Mouse (Mus musculus) embryonic facial prominence, embryonic 11.5 days (tissue): ENCODE measurements at regions not wholly inside any gene's neighbourhood (a gene's known extent, or its start where the extent isn't known, plus 50 kb on each side); places are given as distances from the start of the nearest gene placed in this dataset.

Source experiments
- ATAC-seq: fragments of 200-750 bp; cut with Nextera tagmentation; replicated peaks from 2 replicates; pipeline ENCODE4 v1.8.0; 2017; ENCODE audit warnings: low read depth; ENCODE audit not compliant: insufficient number of reproducible peaks, low FRiP score, low TSS enrichment
- DNase-seq: peaks from one replicate; pipeline ENCODE4 v3.0.0-alpha.2; 2015; ENCODE audit warnings: low spot score
- H3K27ac ChIP-seq: fragments of 300-500 bp; sonication (generic); replicated peaks from 2 replicates; pipeline ENCODE4 v1.5.1; 2014; ENCODE audit warnings: mild to moderate bottlenecking, low read depth, low read length, control low read depth
- H3K27me3 ChIP-seq: fragments of 300-500 bp; sonication (generic); 2 replicates; pipeline ENCODE4 v1.6.1; 2014; ENCODE audit warnings: mild to moderate bottlenecking, low read length, moderate library complexity, mixed read lengths; ENCODE audit not compliant: control insufficient read depth, insufficient read depth
- H3K36me3 ChIP-seq: fragments of 300-500 bp; sonication (generic); replicated peaks from 2 replicates; pipeline ENCODE4 v1.6.1; 2014; ENCODE audit warnings: low read depth, mild to moderate bottlenecking, low read length, moderate library complexity, mixed read lengths; ENCODE audit not compliant: control insufficient read depth, insufficient read depth
- H3K4me1 ChIP-seq: fragments of 300-500 bp; sonication (generic); 2 replicates; pipeline ENCODE4 v1.6.1; 2014; ENCODE audit warnings: low read length, mixed read lengths; ENCODE audit not compliant: control insufficient read depth, insufficient read depth
- H3K4me2 ChIP-seq: fragments of 300-500 bp; sonication (generic); 2 replicates; pipeline ENCODE4 v1.6.1; 2014; ENCODE audit warnings: low read depth, mild to moderate bottlenecking, control low read depth, low read length, moderate library complexity
- H3K4me3 ChIP-seq: fragments of 300-500 bp; sonication (generic); 2 replicates; pipeline ENCODE4 v1.5.1; 2014; ENCODE audit warnings: low read depth, low read length, control low read depth
- H3K9ac ChIP-seq: fragments of 300-500 bp; sonication (generic); replicated peaks from 2 replicates; pipeline ENCODE4 v1.6.1; 2014; ENCODE audit warnings: mild to moderate bottlenecking, control low read depth, low read length
- H3K9me3 ChIP-seq: fragments of 300-500 bp; sonication (generic); replicated peaks from 2 replicates; pipeline ENCODE4 v1.6.1; 2016; ENCODE audit warnings: mild to moderate bottlenecking, low read length, inconsistent platforms, mixed read lengths; ENCODE audit not compliant: control insufficient read depth
- WGBS: fragments of 180-500 bp; shearing (Covaris S2); extraction: QIAGEN DNeasy Blood & Tissue Kit; methylation state at CpG from one replicate; pipeline ENCODE4 v1.1.7; 2014; 5-methylcytosine and 5-hydroxymethylcytosine counted together

GRCm38 (mm10) chr3:35027898-35028297 lies 377.7 kb downstream of the Sox2 start:
- WGBS, result 2% methylated on average over 5 of the region's 5 CpGs
- Histone ChIP-seq H3K27me3 (no peaks in the 10 kb centered on the region), H3K4me1 (no peaks in the 10 kb centered on the region; the same call in 1 of the 2 replicates), H3K36me3 (no peaks in the 10 kb centered on the region), H3K4me2 (no peak overlapping the region), H3K4me3 (no peak overlapping the region), H3K9me3 (no peaks in the 10 kb centered on the region), H3K27ac (no peak overlapping the region), H3K9ac (no peak overlapping the region)
- peak; percentile 52; the same call in 1 of the 2 replicates for ATAC-seq
- peak; percentile 65 for DNase-seq

GRCm38 (mm10) chr3:35029924-35030323 lies 379.7 kb downstream of the Sox2 start:
- Histone ChIP-seq H3K4me3 (no peak overlapping the region), H3K36me3 (no peaks in the 10 kb centered on the region), H3K9me3 (no peaks in the 10 kb centered on the region), H3K4me1 (no peaks in the 10 kb centered on the region; the same call in 1 of the 2 replicates), H3K27ac (no peak overlapping the region), H3K4me2 (no peak overlapping the region), H3K27me3 (no peaks in the 10 kb centered on the region), H3K9ac (no peak overlapping the region)
- ATAC-seq (no peak), DNase-seq (no peak)
- WGBS, result 90% methylated on average over 8 of the region's 8 CpGs

- ATAC-seq, result no peak
- Histone ChIP-seq H3K4me2 (no peak overlapping the region), H3K27me3 (no peaks in the 10 kb centered on the region), H3K27ac (no peak overlapping the region), H3K4me3 (no peak overlapping the region), H3K9ac (no peak overlapping the region), H3K36me3 (no peaks in the 10 kb centered on the region), H3K9me3 (no peaks in the 10 kb centered on the region), H3K4me1 (no peaks in the 10 kb centered on the region)
- 85% methylated on average over 8 of the region's 8 CpGs for WGBS
- no peak for DNase-seq
Measured at GRCm38 (mm10) chr3:35033587-35033986, 383.4 kb downstream of the Sox2 start.

- no peaks in the 10 kb centered on the region for H3K27me3 ChIP-seq
- DNase-seq (no peak), ATAC-seq (no peak)
- no peak overlapping the region for H3K4me2 ChIP-seq
- no peak overlapping the region for H3K9ac ChIP-seq
- H3K36me3 ChIP-seq, result no peaks in the 10 kb centered on the region
- no peak overlapping the region for H3K4me3 ChIP-seq
- no peaks in the 10 kb centered on the region for H3K4me1 ChIP-seq
- no peaks in the 10 kb centered on the region for H3K9me3 ChIP-seq
- 86% methylated on average over 7 of the region's 7 CpGs for WGBS
- H3K27ac ChIP-seq, result no peak overlapping the region
Measured at GRCm38 (mm10) chr3:35035234-35035633, 385.0 kb downstream of the Sox2 start.

DNA sequence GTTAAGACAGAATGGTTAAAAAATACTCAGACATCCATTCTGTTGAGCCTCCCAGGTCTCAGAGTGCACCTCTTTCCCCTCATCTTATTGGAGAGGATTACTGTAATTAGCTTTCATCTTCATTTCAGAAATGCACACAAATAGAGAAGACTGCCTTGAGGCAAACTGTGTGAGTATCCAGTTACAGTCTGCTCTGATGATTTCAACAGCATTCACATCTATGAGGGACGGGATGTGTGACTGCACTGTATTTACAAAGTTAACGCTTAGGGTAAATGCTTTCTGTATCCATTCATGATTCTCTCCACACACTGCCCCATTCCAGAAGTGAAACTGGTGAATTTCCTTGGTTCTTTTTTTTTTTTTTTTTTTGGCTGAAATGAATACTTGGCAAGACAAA lies 393.5 kb downstream of the Sox2 start:
- ATAC-seq (no peak), DNase-seq (peak; percentile 34)
- Histone ChIP-seq H3K4me1 (no peaks in the 10 kb centered on the region), H3K36me3 (no peaks in the 10 kb centered on the region), H3K27me3 (no peaks in the 10 kb centered on the region), H3K4me2 (no peak overlapping the region), H3K9ac (no peak overlapping the region), H3K4me3 (no peak overlapping the region), H3K27ac (no peak overlapping the region), H3K9me3 (no peaks in the 10 kb centered on the region)
- 46% methylated on average over 2 of the region's 2 CpGs for WGBS

DNA sequence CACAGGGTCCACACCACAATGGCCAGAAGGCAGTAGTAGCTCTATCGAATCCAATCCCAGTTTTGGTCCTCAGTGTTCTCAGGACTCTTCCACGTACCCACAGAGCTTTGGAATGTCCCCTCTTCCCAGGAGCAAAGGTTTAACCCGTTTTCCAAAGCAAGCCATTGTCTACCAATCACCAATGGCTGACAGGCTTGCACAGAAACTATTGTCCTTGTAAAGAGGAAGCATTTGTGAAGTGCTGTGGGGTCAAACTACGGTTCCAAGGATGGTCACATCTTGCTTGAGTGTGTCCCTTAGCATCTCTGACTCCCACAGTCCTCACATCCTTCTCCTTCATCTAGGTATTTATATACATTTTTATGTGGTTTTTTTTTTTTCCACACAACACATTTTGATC lies 409.2 kb downstream of the Sox2 start:
- Histone ChIP-seq H3K4me3 (no peak overlapping the region), H3K4me1 (no peaks in the 10 kb centered on the region), H3K9ac (no peak overlapping the region), H3K27ac (no peak overlapping the region), H3K4me2 (no peak overlapping the region), H3K9me3 (no peaks in the 10 kb centered on the region), H3K36me3 (no peaks in the 10 kb centered on the region), H3K27me3 (no peaks in the 10 kb centered on the region)
- 42% methylated on average over 4 of the region's 4 CpGs for WGBS
- no peak for DNase-seq
- no peak for ATAC-seq

GRCm38 (mm10) chr3:35060042-35060441 lies 409.8 kb downstream of the Sox2 start:
- no peaks in the 10 kb centered on the region for H3K9me3 ChIP-seq
- DNase-seq, result peak; percentile 25
- H3K9ac ChIP-seq, result no peak overlapping the region

DNA sequence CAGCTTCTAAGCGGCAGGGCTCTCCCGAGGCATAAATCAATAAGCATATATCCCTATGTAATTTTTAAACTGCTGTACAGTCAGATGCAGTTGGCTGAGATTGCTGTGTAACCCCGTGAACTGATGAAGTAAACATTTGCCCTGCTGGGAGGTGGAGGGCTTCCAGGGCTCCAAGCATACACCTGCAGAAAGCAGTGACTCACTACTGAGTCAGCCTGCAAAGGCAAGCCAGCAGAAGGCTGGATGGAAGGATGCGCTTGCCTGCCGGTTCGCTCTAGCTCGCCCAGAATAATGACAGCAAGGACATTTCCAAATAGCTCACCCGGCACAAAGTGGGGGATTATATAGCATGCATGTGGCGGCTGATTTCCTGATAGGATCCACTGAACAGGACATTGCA lies 416.6 kb downstream of the Sox2 start:
- Histone ChIP-seq H3K27ac (no peak overlapping the region), H3K4me2 (no peak overlapping the region), H3K4me3 (no peak overlapping the region), H3K4me1 (no peaks in the 10 kb centered on the region), H3K27me3 (no peaks in the 10 kb centered on the region), H3K9me3 (no peaks in the 10 kb centered on the region), H3K9ac (no peak overlapping the region), H3K36me3 (no peaks in the 10 kb centered on the region)
- 69% methylated on average over 9 of the region's 9 CpGs for WGBS
- ATAC-seq (no peak), DNase-seq (no peak)

More at GRCm38 (mm10) chr3:35060042-35060441, 409.8 kb downstream of the Sox2 start:
- WGBS, result 35% methylated on average over 10 of the region's 10 CpGs
- Histone ChIP-seq H3K27me3 (no peaks in the 10 kb centered on the region), H3K4me2 (no peak overlapping the region), H3K36me3 (no peaks in the 10 kb centered on the region), H3K27ac (no peak overlapping the region), H3K4me3 (no peak overlapping the region), H3K4me1 (no peaks in the 10 kb centered on the region)
- ATAC-seq, result no peak
